In the genomic region with DNA sequence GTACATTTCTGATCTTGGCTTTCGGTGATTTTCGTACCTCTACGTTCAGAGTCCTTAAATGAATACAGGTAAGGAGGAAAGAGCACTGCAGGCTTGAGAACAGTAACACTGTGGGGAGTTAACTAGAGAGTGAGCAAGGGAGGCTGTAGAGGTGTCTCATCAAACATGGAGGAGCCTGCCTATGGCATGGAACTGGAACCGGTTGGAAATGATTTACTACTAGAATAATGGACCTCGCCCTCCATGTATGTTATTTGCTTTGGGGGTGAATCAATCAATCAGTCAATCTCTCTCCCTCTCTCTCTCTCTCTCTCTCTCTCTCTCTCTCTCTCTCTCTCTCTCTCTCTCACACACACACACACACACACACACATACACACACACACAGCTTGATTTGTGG, we compare ENCODE assay signal across 17 mouse cellular contexts.
"Had no signal": no experiment of that assay in that cellular context is flagged by ENCODE, and none has a peak within 500 bp of the region (broad histone marks: within the 10 kb centered on the region; RNA-seq: fewer than 3 reads in every experiment).

No protein-coding gene starts in this region.

- ATAC-seq: lung, postnatal 0 days; midbrain, embryonic 13.5 days; midbrain, embryonic 15.5 days had no signal

- H3K4me2 ChIP-seq: lung, embryonic 15.5 days; midbrain, embryonic 11.5 days; midbrain, embryonic 13.5 days; midbrain, embryonic 15.5 days; neural tube, embryonic 12.5 days; stomach, embryonic 15.5 days had no signal

- H3K36me3 ChIP-seq: lung, embryonic 15.5 days; midbrain, embryonic 13.5 days; midbrain, embryonic 15.5 days; neural tube, embryonic 12.5 days; stomach, embryonic 15.5 days had no signal

- H3K4me1 ChIP-seq: midbrain, embryonic 13.5 days; midbrain, embryonic 15.5 days; neural tube, embryonic 12.5 days had no signal

- H3K4me3 ChIP-seq: lung, embryonic 15.5 days; megakaryocyte, embryonic 14.5 days; midbrain, embryonic 13.5 days; midbrain, embryonic 15.5 days; neural tube, embryonic 12.5 days; stomach, embryonic 15.5 days had no signal

- H3K27me3 ChIP-seq: lung, embryonic 15.5 days; megakaryocyte, embryonic 14.5 days; midbrain, embryonic 13.5 days; midbrain, embryonic 15.5 days; neural tube, embryonic 12.5 days; stomach, embryonic 15.5 days had no signal

- H3K9me3 ChIP-seq: lung, embryonic 15.5 days; megakaryocyte, embryonic 14.5 days; midbrain, embryonic 13.5 days; midbrain, embryonic 15.5 days; neural tube, embryonic 12.5 days; stomach, embryonic 15.5 days had no signal

- H3K9ac ChIP-seq: lung, embryonic 15.5 days; midbrain, embryonic 13.5 days; midbrain, embryonic 15.5 days; neural tube, embryonic 12.5 days; stomach, embryonic 15.5 days had no signal

- DNase-seq: lung, adult 2 months; lung, postnatal 14 days; lung, postnatal 36 days; right cerebral cortex, postnatal 14 days; thymus, adult 2 months; thymus, postnatal 25 days; thymus, postnatal 4 days had no signal

- H3K27ac ChIP-seq: lung, embryonic 15.5 days; macrophage; midbrain, embryonic 13.5 days; midbrain, embryonic 15.5 days; neural tube, embryonic 12.5 days; stomach, embryonic 15.5 days; stomach, postnatal 0 days had no signal
